Mouse (Mus musculus): ENCODE data around the gene Pdlim1. TPM values are rescaled to one million over a fixed set of nuclear protein-coding genes. Genes with fewer than 3 reads are reported as not detected.

Gene Pdlim1
- 94.6 and 106 TPM in 2 replicates for polyA plus RNA-seq (2014; fragmentation: Nextera tagmentation; extraction: Ambion mirVana)

GRCm38 (mm10) chr19:40271308-40271892 lies at the start of gene Pdlim1:
Gene Pdlim1, minus strand, starts transcription at chr19:40271842.
- DNase-seq (ENCODE audit: low spot score) (peak; percentile 81), ATAC-seq (ENCODE audit: low FRiP score) (peak; percentile 88)
- Histone ChIP-seq H3K27me3 (ENCODE audit: control insufficient read depth, insufficient read depth, low read length) (peaks cover 16% of the 10 kb centered on the region), H3K4me2 (replicated peaks; ENCODE audit: low read depth, low read length) (peak within 1 kb of the TSS; percentile 98), H3K27ac (ENCODE audit: low read depth, low read length) (no peak within 1 kb of the TSS), H3K36me3 (ENCODE audit: control insufficient read depth, insufficient read depth, low read length) (no peaks in the 10 kb centered on the region), H3K9ac (ENCODE audit: low read depth, low read length) (peak within 1 kb of the TSS; percentile 74), H3K9me3 (ENCODE audit: control insufficient read depth, low read length) (no peaks in the 10 kb centered on the region), H3K4me1 (replicated peaks; ENCODE audit: control insufficient read depth, insufficient read depth, low read length) (0 out of 2 replicates have a peak, but pooled peaks cover 2% of the 10 kb centered on the region), H3K4me3 (ENCODE audit: low read depth, low read length) (peak within 1 kb of the TSS; percentile 65)
- 1% methylated on average over 42 of the region's 54 CpGs for WGBS

- H3K4me2 ChIP-seq (replicated peaks; ENCODE audit: low read depth, low read length), result no peak overlapping the region
- no peak overlapping the region for H3K27ac ChIP-seq (ENCODE audit: low read depth, low read length)
- no peaks in the 10 kb centered on the region for H3K4me1 ChIP-seq (replicated peaks; ENCODE audit: control insufficient read depth, insufficient read depth, low read length)
- no peaks in the 10 kb centered on the region for H3K36me3 ChIP-seq (ENCODE audit: control insufficient read depth, insufficient read depth, low read length)
- H3K9me3 ChIP-seq (ENCODE audit: control insufficient read depth, low read length), result no peaks in the 10 kb centered on the region
- ATAC-seq (ENCODE audit: low FRiP score) (no peak), DNase-seq (ENCODE audit: low spot score) (no peak)
- H3K4me3 ChIP-seq (ENCODE audit: low read depth, low read length), result no peak overlapping the region
- H3K27me3 ChIP-seq (ENCODE audit: control insufficient read depth, insufficient read depth, low read length), result no peaks in the 10 kb centered on the region
- H3K9ac ChIP-seq (ENCODE audit: low read depth, low read length), result no peak overlapping the region
- WGBS, result 80% methylated on average over 3 of the region's 3 CpGs
These were observed 47.6 kb upstream of the Pdlim1 start for GRCm38 (mm10) chr19:40319199-40319598.

- Histone ChIP-seq H3K27me3 (ENCODE audit: control insufficient read depth, insufficient read depth, low read length) (no peaks in the 10 kb centered on the region), H3K9ac (ENCODE audit: low read depth, low read length) (no peak overlapping the region), H3K4me1 (replicated peaks; ENCODE audit: control insufficient read depth, insufficient read depth, low read length) (no peaks in the 10 kb centered on the region), H3K9me3 (ENCODE audit: control insufficient read depth, low read length) (no peaks in the 10 kb centered on the region), H3K4me3 (ENCODE audit: low read depth, low read length) (no peak overlapping the region), H3K4me2 (replicated peaks; ENCODE audit: low read depth, low read length) (no peak overlapping the region), H3K27ac (ENCODE audit: low read depth, low read length) (no peak overlapping the region), H3K36me3 (ENCODE audit: control insufficient read depth, insufficient read depth, low read length) (no peaks in the 10 kb centered on the region)
- WGBS, result 11% methylated on average over 6 of the region's 6 CpGs
- DNase-seq (ENCODE audit: low spot score) (no peak), ATAC-seq (ENCODE audit: low FRiP score) (no peak)
These were observed 46.9 kb upstream of the Pdlim1 start for GRCm38 (mm10) chr19:40318511-40318910.

- Histone ChIP-seq H3K4me3 (ENCODE audit: low read depth, low read length) (no peak overlapping the region), H3K36me3 (ENCODE audit: control insufficient read depth, insufficient read depth, low read length) (no peaks in the 10 kb centered on the region), H3K9me3 (ENCODE audit: control insufficient read depth, low read length) (no peaks in the 10 kb centered on the region), H3K27ac (ENCODE audit: low read depth, low read length) (no peak overlapping the region), H3K9ac (ENCODE audit: low read depth, low read length) (no peak overlapping the region), H3K4me2 (replicated peaks; ENCODE audit: low read depth, low read length) (no peak overlapping the region), H3K4me1 (replicated peaks; ENCODE audit: control insufficient read depth, insufficient read depth, low read length) (no peaks in the 10 kb centered on the region), H3K27me3 (ENCODE audit: control insufficient read depth, insufficient read depth, low read length) (no peaks in the 10 kb centered on the region)
- ATAC-seq (ENCODE audit: low FRiP score) (no peak), DNase-seq (ENCODE audit: low spot score) (no peak)
- 62% methylated on average over 4 of the region's 4 CpGs for WGBS
These were observed 45.4 kb upstream of the Pdlim1 start for GRCm38 (mm10) chr19:40317001-40317400.

- Histone ChIP-seq H3K4me1 (replicated peaks; ENCODE audit: control insufficient read depth, insufficient read depth, low read length) (no peaks in the 10 kb centered on the region), H3K9me3 (ENCODE audit: control insufficient read depth, low read length) (no peaks in the 10 kb centered on the region), H3K27me3 (ENCODE audit: control insufficient read depth, insufficient read depth, low read length) (no peaks in the 10 kb centered on the region), H3K4me3 (ENCODE audit: low read depth, low read length) (no peak overlapping the region), H3K27ac (ENCODE audit: low read depth, low read length) (no peak overlapping the region), H3K36me3 (ENCODE audit: control insufficient read depth, insufficient read depth, low read length) (no peaks in the 10 kb centered on the region), H3K4me2 (replicated peaks; ENCODE audit: low read depth, low read length) (no peak overlapping the region), H3K9ac (ENCODE audit: low read depth, low read length) (no peak overlapping the region)
- 96% methylated on average over 11 of the region's 11 CpGs for WGBS
- no peak for DNase-seq (ENCODE audit: low spot score)
- no peak for ATAC-seq (ENCODE audit: low FRiP score)
These were observed 42.6 kb upstream of the Pdlim1 start for GRCm38 (mm10) chr19:40314252-40314651.

GRCm38 (mm10) chr19:40311631-40312030 lies 40.0 kb upstream of the Pdlim1 start:
- WGBS, result 94% methylated on average over 8 of the region's 8 CpGs
- Histone ChIP-seq H3K4me2 (replicated peaks; ENCODE audit: low read depth, low read length) (no peak overlapping the region), H3K4me3 (ENCODE audit: low read depth, low read length) (no peak overlapping the region), H3K36me3 (ENCODE audit: control insufficient read depth, insufficient read depth, low read length) (no peaks in the 10 kb centered on the region), H3K27me3 (ENCODE audit: control insufficient read depth, insufficient read depth, low read length) (no peaks in the 10 kb centered on the region), H3K4me1 (replicated peaks; ENCODE audit: control insufficient read depth, insufficient read depth, low read length) (no peaks in the 10 kb centered on the region), H3K27ac (ENCODE audit: low read depth, low read length) (no peak overlapping the region), H3K9ac (ENCODE audit: low read depth, low read length) (no peak overlapping the region), H3K9me3 (ENCODE audit: control insufficient read depth, low read length) (no peaks in the 10 kb centered on the region)
- no peak for DNase-seq (ENCODE audit: low spot score)
- ATAC-seq (ENCODE audit: low FRiP score), result no peak

- Histone ChIP-seq H3K9ac (ENCODE audit: low read depth, low read length) (no peak overlapping the region), H3K27ac (ENCODE audit: low read depth, low read length) (no peak overlapping the region), H3K4me2 (replicated peaks; ENCODE audit: low read depth, low read length) (no peak overlapping the region), H3K27me3 (ENCODE audit: control insufficient read depth, insufficient read depth, low read length) (no peaks in the 10 kb centered on the region), H3K36me3 (ENCODE audit: control insufficient read depth, insufficient read depth, low read length) (no peaks in the 10 kb centered on the region), H3K4me3 (ENCODE audit: low read depth, low read length) (no peak overlapping the region), H3K4me1 (replicated peaks; ENCODE audit: control insufficient read depth, insufficient read depth, low read length) (no peaks in the 10 kb centered on the region), H3K9me3 (ENCODE audit: control insufficient read depth, low read length) (no peaks in the 10 kb centered on the region)
- ATAC-seq (ENCODE audit: low FRiP score), result no peak
- WGBS, result 84% methylated on average over 15 of the region's 15 CpGs
- no peak for DNase-seq (ENCODE audit: low spot score)
These were observed 38.9 kb upstream of the Pdlim1 start for GRCm38 (mm10) chr19:40310410-40311130.

- 92% methylated on average over 12 of the region's 12 CpGs for WGBS
- no peaks in the 10 kb centered on the region for H3K9me3 ChIP-seq (ENCODE audit: control insufficient read depth, low read length)
- no peak for ATAC-seq (ENCODE audit: low FRiP score)
- DNase-seq (ENCODE audit: low spot score), result no peak
- H3K4me3 ChIP-seq (ENCODE audit: low read depth, low read length), result no peak overlapping the region
- no peak overlapping the region for H3K27ac ChIP-seq (ENCODE audit: low read depth, low read length)
- H3K4me1 ChIP-seq (replicated peaks; ENCODE audit: control insufficient read depth, insufficient read depth, low read length), result no peaks in the 10 kb centered on the region
- no peak overlapping the region for H3K4me2 ChIP-seq (replicated peaks; ENCODE audit: low read depth, low read length)
- H3K27me3 ChIP-seq (ENCODE audit: control insufficient read depth, insufficient read depth, low read length), result no peaks in the 10 kb centered on the region
- no peaks in the 10 kb centered on the region for H3K36me3 ChIP-seq (ENCODE audit: control insufficient read depth, insufficient read depth, low read length)
- H3K9ac ChIP-seq (ENCODE audit: low read depth, low read length), result no peak overlapping the region
These were observed 38.3 kb upstream of the Pdlim1 start for GRCm38 (mm10) chr19:40309911-40310310.

- DNase-seq (ENCODE audit: low spot score) (no peak), ATAC-seq (ENCODE audit: low FRiP score) (no peak)
- H3K27me3 ChIP-seq (ENCODE audit: control insufficient read depth, insufficient read depth, low read length), result no peaks in the 10 kb centered on the region
- no peak overlapping the region for H3K9ac ChIP-seq (ENCODE audit: low read depth, low read length)
- H3K9me3 ChIP-seq (ENCODE audit: control insufficient read depth, low read length), result no peaks in the 10 kb centered on the region
- H3K4me3 ChIP-seq (ENCODE audit: low read depth, low read length), result no peak overlapping the region
- no peaks in the 10 kb centered on the region for H3K36me3 ChIP-seq (ENCODE audit: control insufficient read depth, insufficient read depth, low read length)
- no peak overlapping the region for H3K4me2 ChIP-seq (replicated peaks; ENCODE audit: low read depth, low read length)
- 88% methylated on average over 7 of the region's 7 CpGs for WGBS
- H3K4me1 ChIP-seq (replicated peaks; ENCODE audit: control insufficient read depth, insufficient read depth, low read length), result no peaks in the 10 kb centered on the region
- H3K27ac ChIP-seq (ENCODE audit: low read depth, low read length), result no peak overlapping the region
These were observed 35.9 kb upstream of the Pdlim1 start for GRCm38 (mm10) chr19:40307550-40307949.
